Mouse (Mus musculus) hindbrain, embryonic 16.5 days (tissue): ENCODE data around the gene Cep135. TPM values are rescaled to one million over a fixed set of nuclear protein-coding genes. Genes with fewer than 3 reads are reported as not detected.

Experiments
- ATAC-seq: fragments of 200-750 bp; cut with Nextera tagmentation; 2 replicates; pipeline ENCODE4 v1.8.0; 2017; ENCODE audit warnings: moderate TSS enrichment, moderate library complexity
- H3K27ac ChIP-seq: fragments of 300-500 bp; sonication (generic); 2 replicates; pipeline ENCODE4 v1.5.1; 2014; ENCODE audit warnings: low read depth, mild to moderate bottlenecking, control low read depth, low read length, moderate library complexity
- H3K27me3 ChIP-seq: fragments of 300-500 bp; sonication (generic); replicated peaks from 2 replicates; pipeline ENCODE4 v1.6.1; 2014; ENCODE audit warnings: low read length; ENCODE audit not compliant: control insufficient read depth, insufficient read depth
- H3K36me3 ChIP-seq: fragments of 300-500 bp; sonication (generic); 2 replicates; pipeline ENCODE4 v1.6.1; 2014; ENCODE audit warnings: mild to moderate bottlenecking, low read length, moderate library complexity, mixed read lengths; ENCODE audit not compliant: control insufficient read depth, insufficient read depth
- H3K4me1 ChIP-seq: fragments of 300-500 bp; sonication (generic); 2 replicates; pipeline ENCODE4 v1.6.1; 2014; ENCODE audit warnings: low read depth, low read length; ENCODE audit not compliant: control insufficient read depth, insufficient read depth
- H3K4me2 ChIP-seq: fragments of 300-500 bp; sonication (generic); 2 replicates; pipeline ENCODE4 v1.6.1; 2014; ENCODE audit warnings: mild to moderate bottlenecking, low read length, control low read depth, moderate library complexity
- H3K4me3 ChIP-seq: fragments of 300-500 bp; sonication (generic); 2 replicates; pipeline ENCODE4 v1.5.1; 2014; ENCODE audit warnings: mild to moderate bottlenecking, low read length, control low read depth, moderate library complexity
- H3K9ac ChIP-seq: fragments of 300-500 bp; sonication (generic); 2 replicates; pipeline ENCODE4 v1.6.1; 2014; ENCODE audit warnings: low read depth, mild to moderate bottlenecking, control low read depth, low read length, moderate library complexity
- H3K9me3 ChIP-seq: fragments of 300-500 bp; sonication (generic); 2 replicates; pipeline ENCODE4 v1.6.1; 2014; ENCODE audit warnings: mild to moderate bottlenecking, low read length, moderate library complexity; ENCODE audit not compliant: control insufficient read depth
- WGBS: fragments of 180-500 bp; shearing (Covaris S2); extraction: QIAGEN DNeasy Blood & Tissue Kit; methylation state at CpG from one replicate; pipeline ENCODE4 v1.1.7; 2014; 5-methylcytosine and 5-hydroxymethylcytosine counted together
- polyA plus RNA-seq: library from polyadenylated mRNA; unstranded; fragments of >200 nt; fragmentation: Nextera tagmentation; extraction: Ambion mirVana; gene quantifications from 2 replicates; pipeline ENCODE4 v1.2.1, GENCODE M21; 2015

Cep135 gene
- polyA plus RNA-seq, 1 experiment from 2014 or later = 3.4 TPM

GRCm38 (mm10) chr5:76657245-76658083 is 69.0 kb downstream of the Cep135 start:
- Histone ChIP-seq H3K27ac (peak overlapping the region; percentile 86), H3K4me1 (peaks cover 11% of the 10 kb centered on the region), H3K4me2 (peak overlapping the region; percentile 67), H3K4me3 (peak overlapping the region; percentile 84), H3K9me3 (no peaks in the 10 kb centered on the region), H3K27me3 (no peaks in the 10 kb centered on the region), H3K9ac (peak overlapping the region; percentile 74), H3K36me3 (no peaks in the 10 kb centered on the region)
- WGBS = under 1% methylated on average over 57 of the region's 80 CpGs
- ATAC-seq = peak; percentile 95

- WGBS = under 1% methylated on average over 38 of the region's 38 CpGs
- no peaks in the 10 kb centered on the region for H3K9me3 ChIP-seq
- peak overlapping the region; percentile 67 for H3K4me2 ChIP-seq
- H3K4me1 ChIP-seq = peaks cover 11% of the 10 kb centered on the region
- no peaks in the 10 kb centered on the region for H3K27me3 ChIP-seq
- peak; percentile 76 for ATAC-seq
- no peaks in the 10 kb centered on the region for H3K36me3 ChIP-seq
- H3K27ac ChIP-seq = peak overlapping the region; percentile 86
- H3K9ac ChIP-seq = peak overlapping the region; percentile 74
- H3K4me3 ChIP-seq = peak overlapping the region; percentile 84
Measured at GRCm38 (mm10) chr5:76658084-76658934, 69.8 kb downstream of the Cep135 start.

- Histone ChIP-seq H3K4me1 (peaks cover 17% of the 10 kb centered on the region), H3K36me3 (no peaks in the 10 kb centered on the region), H3K9ac (no peak overlapping the region), H3K27me3 (no peaks in the 10 kb centered on the region), H3K27ac (no peak overlapping the region), H3K4me3 (no peak overlapping the region), H3K4me2 (peak overlapping the region; percentile 67; the same call in 1 of the 2 replicates), H3K9me3 (no peaks in the 10 kb centered on the region)
- 66% methylated on average over 8 of the region's 8 CpGs for WGBS
- no peak for ATAC-seq
Measured at GRCm38 (mm10) chr5:76659958-76660635, 71.6 kb downstream of the Cep135 start.

GRCm38 (mm10) chr5:76661310-76661709 is 72.8 kb downstream of the Cep135 start:
- no peak overlapping the region for H3K9ac ChIP-seq
- no peak overlapping the region for H3K4me2 ChIP-seq
- no peaks in the 10 kb centered on the region for H3K36me3 ChIP-seq
- H3K4me3 ChIP-seq = no peak overlapping the region
- H3K27me3 ChIP-seq = no peaks in the 10 kb centered on the region
- no peak for ATAC-seq
- WGBS = 69% methylated on average over 4 of the region's 4 CpGs
- peaks cover 20% of the 10 kb centered on the region for H3K4me1 ChIP-seq
- no peaks in the 10 kb centered on the region for H3K9me3 ChIP-seq
- no peak overlapping the region for H3K27ac ChIP-seq

DNA sequence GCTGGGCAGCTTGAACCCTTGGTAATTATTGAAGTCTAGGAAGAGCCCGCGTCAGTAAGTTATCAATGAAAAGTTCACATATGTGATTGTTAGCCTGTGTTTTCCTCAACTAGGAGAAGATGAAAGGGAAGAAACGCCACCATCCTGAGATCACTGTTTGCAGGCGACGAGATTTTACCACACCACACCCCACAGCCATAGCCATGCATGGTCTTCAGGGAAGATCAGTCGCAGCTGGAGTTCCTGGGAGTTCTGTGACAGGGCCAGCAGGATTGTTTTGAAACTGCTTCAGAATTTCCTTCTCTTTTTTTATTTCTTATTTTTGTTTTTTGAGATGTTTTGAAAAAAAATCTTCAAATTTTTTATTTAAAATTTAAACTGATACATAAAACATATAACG is 76.4 kb downstream of the Cep135 start:
- no peaks in the 10 kb centered on the region for H3K9me3 ChIP-seq
- H3K4me1 ChIP-seq = peaks cover 17% of the 10 kb centered on the region
- H3K27ac ChIP-seq = no peak overlapping the region
- ATAC-seq = no peak
- no peak overlapping the region for H3K4me3 ChIP-seq
- WGBS = 48% methylated on average over 7 of the region's 7 CpGs
- H3K27me3 ChIP-seq = no peaks in the 10 kb centered on the region
- H3K9ac ChIP-seq = no peak overlapping the region
- H3K4me2 ChIP-seq = no peak overlapping the region
- no peaks in the 10 kb centered on the region for H3K36me3 ChIP-seq

- no peak for ATAC-seq
- H3K4me3 ChIP-seq = no peak overlapping the region
- H3K4me1 ChIP-seq = peaks cover 14% of the 10 kb centered on the region
- H3K9ac ChIP-seq = peak overlapping the region; percentile 3; the same call in 1 of the 2 replicates
- no peak overlapping the region for H3K4me2 ChIP-seq
- no peaks in the 10 kb centered on the region for H3K36me3 ChIP-seq
- no peaks in the 10 kb centered on the region for H3K9me3 ChIP-seq
- 0 out of 2 replicates have a peak overlapping the region, but pooled peaks have one; percentile 23 for H3K27ac ChIP-seq
- no peaks in the 10 kb centered on the region for H3K27me3 ChIP-seq
- WGBS = 11% methylated on average over 7 of the region's 7 CpGs
Measured at GRCm38 (mm10) chr5:76665421-76665820, 76.9 kb downstream of the Cep135 start.

GRCm38 (mm10) chr5:76666026-76666756 is 77.7 kb downstream of the Cep135 start:
- H3K27me3 ChIP-seq = no peaks in the 10 kb centered on the region
- H3K9me3 ChIP-seq = no peaks in the 10 kb centered on the region
- H3K36me3 ChIP-seq = no peaks in the 10 kb centered on the region
- H3K4me3 ChIP-seq = no peak overlapping the region
- 45% methylated on average over 6 of the region's 6 CpGs for WGBS
- no peak for ATAC-seq
- no peak overlapping the region for H3K9ac ChIP-seq
- H3K4me1 ChIP-seq = peaks cover 13% of the 10 kb centered on the region
- H3K4me2 ChIP-seq = no peak overlapping the region
- H3K27ac ChIP-seq = no peak overlapping the region

DNA sequence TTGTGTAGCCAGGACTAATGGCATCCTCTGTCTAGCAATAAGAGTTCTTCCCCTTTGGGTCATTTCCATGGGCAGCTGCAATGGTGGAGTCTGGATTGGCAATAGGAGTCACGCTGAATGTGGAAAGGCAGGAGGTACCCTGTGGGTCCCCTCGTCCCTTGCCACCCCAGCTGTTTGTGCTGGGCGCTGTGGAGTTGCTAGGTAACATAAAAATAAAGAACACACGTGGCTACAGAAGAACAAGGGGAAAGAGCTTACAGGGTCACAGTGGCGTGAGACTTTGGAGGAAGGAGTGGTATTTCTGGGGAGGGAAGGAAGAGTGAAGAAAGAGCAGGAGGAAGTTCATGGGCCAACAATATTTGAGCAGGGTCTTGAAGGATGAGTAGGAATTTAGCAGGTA is 79.6 kb downstream of the Cep135 start:
- no peak overlapping the region for H3K4me3 ChIP-seq
- no peak overlapping the region for H3K4me2 ChIP-seq
- no peak overlapping the region for H3K9ac ChIP-seq
- WGBS = 34% methylated on average over 5 of the region's 5 CpGs
- ATAC-seq = no peak
- H3K36me3 ChIP-seq = no peaks in the 10 kb centered on the region
- no peak overlapping the region for H3K27ac ChIP-seq
- H3K4me1 ChIP-seq = peaks cover 13% of the 10 kb centered on the region
- no peaks in the 10 kb centered on the region for H3K9me3 ChIP-seq
- no peaks in the 10 kb centered on the region for H3K27me3 ChIP-seq
